Mouse (Mus musculus) midbrain, embryonic 12.5 days (tissue): ENCODE measurements around the gene Slc35g3. TPM values are rescaled to one million over a fixed set of nuclear protein-coding genes. Genes with fewer than 3 reads are reported as not detected.

Experiments
- ATAC-seq: fragments of 200-750 bp; cut with Nextera tagmentation; 2 replicates; pipeline ENCODE4 v1.8.0; 2017; ENCODE audit warnings: low read depth, moderate TSS enrichment, moderate library complexity; ENCODE audit not compliant: low FRiP score
- H3K27ac ChIP-seq: fragments of 300-500 bp; sonication (generic); replicated peaks from 2 replicates; pipeline ENCODE4 v1.5.1; 2016; ENCODE audit warnings: mild to moderate bottlenecking
- H3K27me3 ChIP-seq: fragments of 300-500 bp; sonication (generic); 2 replicates; pipeline ENCODE4 v1.6.1; 2016; ENCODE audit warnings: mild to moderate bottlenecking
- H3K36me3 ChIP-seq: fragments of 300-500 bp; sonication (generic); 2 replicates; pipeline ENCODE4 v1.6.1; 2016
- H3K4me1 ChIP-seq: fragments of 300-500 bp; sonication (generic); 2 replicates; pipeline ENCODE4 v1.6.1; 2016
- H3K4me2 ChIP-seq: fragments of 300-500 bp; sonication (generic); replicated peaks from 2 replicates; pipeline ENCODE4 v1.6.1; 2016; ENCODE audit warnings: mild to moderate bottlenecking, moderate library complexity
- H3K4me3 ChIP-seq: fragments of 300-500 bp; sonication (generic); 2 replicates; pipeline ENCODE4 v1.5.1; 2016; ENCODE audit warnings: mild to moderate bottlenecking
- H3K9ac ChIP-seq: fragments of 300-500 bp; sonication (generic); replicated peaks from 2 replicates; pipeline ENCODE4 v1.6.1; 2016; ENCODE audit warnings: mild to moderate bottlenecking, moderate library complexity
- H3K9me3 ChIP-seq: fragments of 300-500 bp; sonication (generic); 2 replicates; pipeline ENCODE4 v1.6.1; 2016; ENCODE audit warnings: mild to moderate bottlenecking
- WGBS: fragments of 180-500 bp; shearing (Covaris S2); methylation state at CpG from one replicate; pipeline ENCODE4 v1.1.7; 2016; 5-methylcytosine and 5-hydroxymethylcytosine counted together
- polyA plus RNA-seq: library from polyadenylated mRNA; unstranded; fragments of >200 nt; fragmentation: Nextera tagmentation; extraction: Ambion mirVana; gene quantifications from 2 replicates; pipeline ENCODE4 v1.2.1, GENCODE M21; 2016

Gene Slc35g3
- polyA plus RNA-seq = 0.18 and 0.27 TPM in 2 replicates

DNA sequence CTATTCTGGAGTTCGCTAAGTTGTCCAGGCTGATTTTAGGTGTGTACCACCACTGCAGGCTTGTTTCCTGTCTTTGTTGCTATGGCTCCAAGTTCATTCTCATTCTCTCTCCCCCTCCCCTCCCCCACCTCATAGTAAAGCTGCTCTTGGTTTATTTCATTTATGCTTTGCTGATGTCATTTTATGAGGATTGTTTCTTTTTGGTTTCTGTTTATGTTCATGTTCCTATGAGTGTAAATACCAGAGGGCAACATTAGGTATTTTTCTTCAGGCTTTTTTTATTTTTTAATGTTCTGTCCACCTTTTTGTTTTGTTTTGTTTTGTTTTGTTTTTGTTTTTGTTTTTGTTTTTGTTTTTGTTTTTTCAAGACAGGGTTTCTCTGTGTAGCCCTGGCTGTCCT is at the start of gene Slc35g3:
TSS of gene Slc35g3 (minus strand) at position 101 of the 400 bp plus-strand sequence.
- no peak for ATAC-seq
- peak within 1 kb of the TSS; percentile 98 for H3K27ac ChIP-seq

GRCm38 (mm10) chr11:69810280-69810679 is 48.5 kb upstream of the Slc35g3 start:
- Histone ChIP-seq H3K27me3 (peaks cover 30% of the 10 kb centered on the region), H3K27ac (no peak overlapping the region), H3K9me3 (no peaks in the 10 kb centered on the region), H3K36me3 (no peaks in the 10 kb centered on the region), H3K4me3 (no peak overlapping the region), H3K4me2 (no peak overlapping the region), H3K9ac (no peak overlapping the region), H3K4me1 (peaks cover 2% of the 10 kb centered on the region; the same call in 1 of the 2 replicates)
- ATAC-seq = no peak

More for the DNA sequence above, at the start of gene Slc35g3:
- H3K27me3 ChIP-seq = no peaks in the 10 kb centered on the region
- no peak within 1 kb of the TSS for H3K9ac ChIP-seq
- H3K4me1 ChIP-seq = peaks cover 28% of the 10 kb centered on the region
- no peak within 1 kb of the TSS for H3K4me3 ChIP-seq
- no peak within 1 kb of the TSS for H3K4me2 ChIP-seq
- no peaks in the 10 kb centered on the region for H3K9me3 ChIP-seq
- 83% methylated on average over 1 of the region's 1 CpGs for WGBS
- no peaks in the 10 kb centered on the region for H3K36me3 ChIP-seq

GRCm38 (mm10) chr11:69807641-69808040 is 45.9 kb upstream of the Slc35g3 start:
- H3K4me3 ChIP-seq = no peak overlapping the region
- H3K9ac ChIP-seq = no peak overlapping the region
- no peak overlapping the region for H3K4me2 ChIP-seq
- no peak overlapping the region for H3K27ac ChIP-seq
- H3K9me3 ChIP-seq = no peaks in the 10 kb centered on the region
- peaks cover 28% of the 10 kb centered on the region for H3K4me1 ChIP-seq
- 87% methylated on average over 2 of the region's 2 CpGs for WGBS
- H3K36me3 ChIP-seq = no peaks in the 10 kb centered on the region
- H3K27me3 ChIP-seq = peaks cover 56% of the 10 kb centered on the region
- ATAC-seq = no peak

- Histone ChIP-seq H3K36me3 (no peaks in the 10 kb centered on the region), H3K9ac (no peak overlapping the region), H3K27ac (no peak overlapping the region), H3K4me3 (no peak overlapping the region), H3K4me2 (no peak overlapping the region), H3K9me3 (no peaks in the 10 kb centered on the region), H3K4me1 (peaks cover 41% of the 10 kb centered on the region), H3K27me3 (peaks cover 69% of the 10 kb centered on the region)
- ATAC-seq = no peak
- WGBS = 76% methylated on average over 4 of the region's 4 CpGs
Measured at GRCm38 (mm10) chr11:69806378-69806777, 44.6 kb upstream of the Slc35g3 start.

DNA sequence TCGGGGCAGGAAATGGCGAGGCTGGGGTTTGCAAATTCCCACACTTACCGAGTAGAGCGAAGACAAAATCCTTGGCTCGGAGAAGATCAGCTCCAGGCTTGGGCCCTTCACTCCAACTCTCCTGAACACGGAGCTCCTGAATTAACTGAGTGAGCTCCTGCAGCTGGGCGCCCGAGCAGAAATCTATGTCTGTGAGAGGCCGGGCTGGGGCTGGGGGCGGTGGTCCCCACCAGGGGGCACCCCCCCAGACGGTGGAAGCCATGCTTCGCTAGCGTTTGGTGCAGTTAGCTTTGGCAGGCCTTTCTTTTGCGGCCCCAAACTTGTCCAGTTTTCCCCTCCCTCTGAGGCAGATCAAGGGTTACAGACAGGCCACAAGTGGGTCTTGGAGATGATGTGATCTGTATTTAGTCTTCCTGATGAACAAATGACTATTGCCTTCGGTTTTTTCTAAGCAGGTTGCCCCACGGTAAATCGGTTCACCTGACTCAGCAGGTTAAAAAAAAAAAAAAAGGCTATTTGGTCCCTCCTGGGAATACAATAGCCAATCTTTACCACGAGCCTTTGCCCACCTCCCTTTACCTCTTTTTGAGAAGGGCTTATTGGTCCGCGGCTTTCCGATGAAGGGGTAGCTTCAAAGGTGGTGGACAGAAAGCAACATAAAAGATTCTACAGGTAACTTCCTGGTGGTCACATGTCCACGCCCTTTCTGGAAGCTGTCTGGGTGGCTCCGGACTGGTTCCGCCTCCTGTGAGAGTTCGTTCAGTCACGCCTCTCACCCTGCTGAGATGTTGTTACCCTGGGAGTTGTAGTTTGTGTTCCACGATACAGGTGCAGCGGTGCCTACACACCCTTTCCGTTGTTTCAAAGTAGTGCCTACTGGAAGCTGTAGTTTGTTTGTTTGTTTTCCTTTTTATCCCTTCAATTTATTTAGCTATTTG is 43.5 kb upstream of the Slc35g3 start, which contains the start of gene Tmem102:
TSS of gene Tmem102 (minus strand) at position 653 of the 938 bp plus-strand sequence.
- ATAC-seq = no peak
- peak within 1 kb of the TSS; percentile 96 for H3K4me2 ChIP-seq
- peaks cover 49% of the 10 kb centered on the region for H3K4me1 ChIP-seq
- no peaks in the 10 kb centered on the region for H3K9me3 ChIP-seq
- H3K4me3 ChIP-seq = 0 out of 2 replicates have a peak within 1 kb of the TSS, but pooled peaks have one; percentile 58
- H3K27me3 ChIP-seq = peaks cover 70% of the 10 kb centered on the region
- H3K27ac ChIP-seq = no peak within 1 kb of the TSS
- H3K36me3 ChIP-seq = no peaks in the 10 kb centered on the region
- WGBS = 3% methylated on average over 29 of the region's 29 CpGs
- H3K9ac ChIP-seq = no peak within 1 kb of the TSS

GRCm38 (mm10) chr11:69804652-69804940 is 42.8 kb upstream of the Slc35g3 start:
- ATAC-seq = no peak
- 7% methylated on average over 12 of the region's 12 CpGs for WGBS
- no peaks in the 10 kb centered on the region for H3K9me3 ChIP-seq
- H3K4me2 ChIP-seq = peak overlapping the region; percentile 96
- peaks cover 68% of the 10 kb centered on the region for H3K27me3 ChIP-seq
- no peaks in the 10 kb centered on the region for H3K36me3 ChIP-seq
- 0 out of 2 replicates have a peak overlapping the region, but pooled peaks have one; percentile 58 for H3K4me3 ChIP-seq
- no peak overlapping the region for H3K27ac ChIP-seq
- H3K4me1 ChIP-seq = peaks cover 55% of the 10 kb centered on the region
- no peak overlapping the region for H3K9ac ChIP-seq

- WGBS = 1% methylated on average over 58 of the region's 60 CpGs
- Histone ChIP-seq H3K27ac (peak overlapping the region; percentile 35), H3K36me3 (no peaks in the 10 kb centered on the region), H3K4me3 (peak overlapping the region; percentile 58), H3K9me3 (no peaks in the 10 kb centered on the region), H3K4me2 (peak overlapping the region; percentile 96), H3K9ac (peak overlapping the region; percentile 69), H3K4me1 (peaks cover 61% of the 10 kb centered on the region), H3K27me3 (peaks cover 68% of the 10 kb centered on the region)
- peak; percentile 35; the same call in 1 of the 2 replicates for ATAC-seq
Measured at GRCm38 (mm10) chr11:69803786-69804651, 42.3 kb upstream of the Slc35g3 start.

DNA sequence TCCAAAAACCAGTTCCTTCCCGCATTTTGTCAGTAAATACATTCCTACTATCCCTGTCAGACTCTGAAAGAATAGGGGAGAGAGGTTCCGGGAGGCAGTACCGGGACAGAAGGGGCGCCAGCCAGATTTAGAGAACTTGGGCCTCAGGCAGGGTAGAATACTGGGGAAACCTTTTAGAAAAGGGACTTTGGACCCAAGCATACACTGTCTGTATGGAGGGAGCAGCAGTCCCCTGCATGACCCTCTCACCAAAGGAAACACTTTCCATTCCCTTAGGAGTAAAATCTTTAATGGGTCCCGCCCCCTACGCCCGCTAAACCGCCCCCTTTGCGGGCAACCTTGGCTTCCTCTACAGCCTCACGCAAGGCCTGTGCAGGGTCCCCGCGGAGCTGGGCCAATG is 41.6 kb upstream of the Slc35g3 start:
- H3K4me2 ChIP-seq = peak overlapping the region; percentile 96
- H3K9ac ChIP-seq = peak overlapping the region; percentile 69
- ATAC-seq = 0 out of 2 replicates have a peak, but pooled peaks have one; percentile 4
- no peaks in the 10 kb centered on the region for H3K36me3 ChIP-seq
- peaks cover 64% of the 10 kb centered on the region for H3K4me1 ChIP-seq
- WGBS = 3% methylated on average over 12 of the region's 12 CpGs
- H3K9me3 ChIP-seq = no peaks in the 10 kb centered on the region
- H3K27me3 ChIP-seq = peaks cover 71% of the 10 kb centered on the region
- H3K4me3 ChIP-seq = peak overlapping the region; percentile 58
- peak overlapping the region; percentile 60 for H3K27ac ChIP-seq

DNA sequence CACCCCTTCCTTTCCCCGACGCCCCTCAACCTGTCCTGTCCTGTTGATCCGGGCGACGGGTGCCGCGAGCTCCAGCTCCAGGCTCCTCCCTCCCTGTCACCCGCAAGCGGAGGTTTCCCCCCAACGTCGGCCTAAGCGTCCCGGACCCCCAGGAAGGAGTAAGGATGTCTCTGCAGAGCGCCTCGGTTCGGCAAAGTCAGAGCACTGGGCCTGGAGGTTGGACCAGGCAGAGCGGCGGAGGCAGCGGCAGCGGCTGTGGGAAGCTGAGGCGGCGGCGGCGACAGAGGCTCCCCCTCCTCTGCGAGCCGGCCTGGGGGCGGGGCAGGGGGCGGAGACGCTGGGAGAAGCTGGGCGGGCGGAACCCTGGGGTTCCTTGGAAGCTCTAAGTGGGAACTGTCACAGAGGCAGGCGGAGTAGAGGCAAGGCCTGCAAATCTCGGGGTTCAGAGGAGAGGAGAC is 40.9 kb upstream of the Slc35g3 start:
- peak overlapping the region; percentile 58 for H3K4me3 ChIP-seq
- peak overlapping the region; percentile 96 for H3K4me2 ChIP-seq
- H3K9me3 ChIP-seq = no peaks in the 10 kb centered on the region
- no peaks in the 10 kb centered on the region for H3K36me3 ChIP-seq
- H3K27me3 ChIP-seq = peaks cover 73% of the 10 kb centered on the region
- H3K4me1 ChIP-seq = peaks cover 64% of the 10 kb centered on the region
- peak overlapping the region; percentile 60 for H3K27ac ChIP-seq
- ATAC-seq = 0 out of 2 replicates have a peak, but pooled peaks have one; percentile 13
- H3K9ac ChIP-seq = peak overlapping the region; percentile 69
- under 1% methylated on average over 32 of the region's 33 CpGs for WGBS

- Histone ChIP-seq H3K9ac (peak within 1 kb of the TSS; percentile 71), H3K9me3 (no peaks in the 10 kb centered on the region), H3K4me1 (peaks cover 64% of the 10 kb centered on the region), H3K27me3 (peaks cover 74% of the 10 kb centered on the region), H3K4me3 (peak within 1 kb of the TSS; percentile 58), H3K4me2 (peak within 1 kb of the TSS; percentile 96), H3K27ac (peak within 1 kb of the TSS; percentile 87), H3K36me3 (no peaks in the 10 kb centered on the region)
- WGBS = under 1% methylated on average over 26 of the region's 33 CpGs
- no peak for ATAC-seq
Measured at GRCm38 (mm10) chr11:69801379-69801977, 39.7 kb upstream of the Slc35g3 start, which contains the start of gene Fgf11. Gene Fgf11 (minus strand): TSS chr11:69801857.
